Mouse (Mus musculus) urinary bladder, adult 18-20 months (tissue): ENCODE data around the gene Dpep1.

Source experiments
- DNase-seq, 2 experiments: peaks; one replicate each; pipeline ENCODE4 v3.0.0; 2022; ENCODE audit warnings: low spot score in 2 of 2, mixed read lengths in 2 of 2

Dpep1 gene

GRCm38 (mm10) chr8:123248596-123248995, 62.6 kb downstream of the Dpep1 start:
- DNase-seq: no peak

GRCm38 (mm10) chr8:123250940-123251339, 64.9 kb downstream of the Dpep1 start:
- DNase-seq: no peak
